Mouse (Mus musculus) CH12.LX (cell line): ENCODE measurements around the gene Trpm5. TPM values are rescaled to one million over a fixed set of nuclear protein-coding genes. Genes with fewer than 3 reads are reported as not detected.
A peak's percentile ranks its signal among the peaks of the same experiment; 100 is the strongest.

Source experiments
- DNase-seq: peaks from one replicate; pipeline ENCODE4 v3.0.0-alpha.2; 2013; ENCODE audit errors: extremely low read depth
- H3K27ac ChIP-seq: 2 replicates; pipeline ENCODE4 v1.5.1; 2012; ENCODE audit warnings: low read depth, mild to moderate bottlenecking, control low read depth, moderate library complexity; ENCODE audit not compliant: insufficient read depth
- H3K27me3 ChIP-seq: replicated peaks from 2 replicates; pipeline ENCODE3; 2012; ENCODE audit warnings: inconsistent platforms
- H3K36me3 ChIP-seq, 2 experiments: replicated peaks in 1 of 2; 2 replicates each; pipeline versions ENCODE3 to v1.6.1; 2012; ENCODE audit warnings: inconsistent platforms in 1 of 2, low read length in 1 of 2, mild to moderate bottlenecking in 1 of 2, mixed read lengths in 1 of 2, moderate library complexity in 1 of 2; ENCODE audit not compliant: control insufficient read depth in 1 of 2, insufficient read depth in 1 of 2
- H3K4me1 ChIP-seq, 2 experiments: 2 replicates each; pipeline ENCODE4 v1.6.1; 2012; ENCODE audit warnings: inconsistent platforms in 1 of 2, moderate library complexity in 1 of 2; ENCODE audit not compliant: insufficient read depth in 2 of 2, control insufficient read depth in 1 of 2
- H3K4me2 ChIP-seq: 2 replicates; pipeline ENCODE4 v1.6.1; 2012; ENCODE audit warnings: low read depth, mild to moderate bottlenecking, control low read depth; ENCODE audit not compliant: poor library complexity, insufficient read depth, severe bottlenecking
- H3K4me3 ChIP-seq, 3 experiments: fragments of 150-350 bp in 1 of 3; sonication (generic) in 1 of 3; replicated peaks in 1 of 3; 2 replicates each; pipeline versions ENCODE3 to v1.5.1; 2011 to 2012; ENCODE audit warnings: low read depth in 2 of 3, low read length in 2 of 3, mild to moderate bottlenecking in 2 of 3, moderate library complexity in 2 of 3, control low read depth in 1 of 3, improper control_type of control experiment in 1 of 3, inconsistent platforms in 1 of 3, mixed read lengths in 1 of 3; ENCODE audit not compliant: poor library complexity in 1 of 3
- H3K79me2 ChIP-seq: replicated peaks from 2 replicates; pipeline ENCODE4 v1.6.1; 2012; ENCODE audit warnings: mild to moderate bottlenecking, moderate library complexity; ENCODE audit not compliant: control insufficient read depth, poor library complexity, insufficient read depth, severe bottlenecking; ENCODE audit errors: extremely low read depth
- H3K9ac ChIP-seq: 2 replicates; pipeline ENCODE4 v1.6.1; 2012; ENCODE audit warnings: low read depth, mild to moderate bottlenecking, control low read depth, moderate library complexity; ENCODE audit not compliant: insufficient read depth
- H3K9me3 ChIP-seq: replicated peaks from 2 replicates; pipeline ENCODE3; 2012; ENCODE audit warnings: low read length, inconsistent platforms, mixed read lengths
- BHLHE40 ChIP-seq: IDR thresholded peaks from 2 replicates; pipeline ENCODE4 v1.6.1; 2011; ENCODE audit warnings: mild to moderate bottlenecking, low read depth, low read length, improper control_type of control experiment
- CHD1 ChIP-seq: IDR thresholded peaks from 2 replicates; pipeline ENCODE4 v1.6.1; 2012; ENCODE audit warnings: low read depth, low read length, improper control_type of control experiment, inconsistent platforms
- CHD2 ChIP-seq: IDR thresholded peaks from 2 replicates; pipeline ENCODE4 v1.6.1; 2011; ENCODE audit warnings: low read length, improper control_type of control experiment
- CTCF ChIP-seq, 2 experiments: IDR thresholded peaks in 1 of 2; conservative IDR thresholded peaks in 1 of 2; 2 replicates each; pipeline ENCODE4 v1.5.1; 2011 to 2012; ENCODE audit warnings: low read depth in 2 of 2, low read length in 2 of 2, improper control_type of control experiment in 1 of 2, inconsistent platforms in 1 of 2, mild to moderate bottlenecking in 1 of 2, moderate library complexity in 1 of 2
- E2F4 ChIP-seq: IDR thresholded peaks from 2 replicates; pipeline ENCODE4 v1.6.1; 2011; ENCODE audit warnings: low read depth, low read length, improper control_type of control experiment; ENCODE audit not compliant: insufficient replicate concordance
- ELF1 ChIP-seq: IDR thresholded peaks from 2 replicates; pipeline ENCODE4 v1.6.1; 2014; ENCODE audit warnings: low read depth, mild to moderate bottlenecking, inconsistent platforms, low read length, improper control_type of control experiment
- EP300 ChIP-seq: IDR thresholded peaks from 2 replicates; pipeline ENCODE4 v1.6.1; 2011; ENCODE audit warnings: low read length, improper control_type of control experiment
- ETS1 ChIP-seq: conservative IDR thresholded peaks from 2 replicates; pipeline ENCODE4 v1.6.1; 2012; ENCODE audit warnings: low read depth, mild to moderate bottlenecking, inconsistent platforms, low read length, improper control_type of control experiment, moderate library complexity
- GABPA ChIP-seq: IDR thresholded peaks from 2 replicates; pipeline ENCODE4 v1.6.1; 2012; ENCODE audit warnings: low read depth, low read length, improper control_type of control experiment, inconsistent platforms; ENCODE audit not compliant: insufficient replicate concordance
- HCFC1 ChIP-seq: IDR thresholded peaks from 2 replicates; pipeline ENCODE4 v1.6.1; 2012; ENCODE audit warnings: low read depth, mild to moderate bottlenecking, inconsistent platforms, low read length, improper control_type of control experiment
- IRF4 ChIP-seq: IDR thresholded peaks from 2 replicates; pipeline ENCODE4 v1.6.1; 2014; ENCODE audit warnings: low read depth, mild to moderate bottlenecking, inconsistent platforms, low read length, improper control_type of control experiment
- JUN ChIP-seq: IDR thresholded peaks from 2 replicates; pipeline ENCODE4 v1.6.1; 2011; ENCODE audit warnings: low read depth, mild to moderate bottlenecking, low read length, improper control_type of control experiment, moderate library complexity; ENCODE audit not compliant: insufficient read depth
- JUND ChIP-seq: conservative IDR thresholded peaks from 2 replicates; pipeline ENCODE4 v1.6.1; 2011; ENCODE audit warnings: low read depth, low read length, improper control_type of control experiment
- KAT2A ChIP-seq: IDR thresholded peaks from 2 replicates; pipeline ENCODE4 v1.6.1; 2012; ENCODE audit warnings: low read length, improper control_type of control experiment, inconsistent platforms; ENCODE audit not compliant: insufficient replicate concordance
- MAFK ChIP-seq: IDR thresholded peaks from 2 replicates; pipeline ENCODE4 v1.6.1; 2011; ENCODE audit warnings: low read length, improper control_type of control experiment; ENCODE audit not compliant: insufficient replicate concordance
- MAX ChIP-seq: IDR thresholded peaks from 2 replicates; pipeline ENCODE4 v1.6.1; 2011; ENCODE audit warnings: low read length, improper control_type of control experiment
- MAZ ChIP-seq: IDR thresholded peaks from 2 replicates; pipeline ENCODE4 v1.6.1; 2012; ENCODE audit warnings: low read depth, mild to moderate bottlenecking, inconsistent platforms, low read length, improper control_type of control experiment, moderate library complexity
- MEF2A ChIP-seq: IDR thresholded peaks from 2 replicates; pipeline ENCODE4 v1.6.1; 2014; ENCODE audit warnings: low read depth, mild to moderate bottlenecking, inconsistent platforms, low read length, improper control_type of control experiment, borderline replicate concordance
- MXI1 ChIP-seq: IDR thresholded peaks from 2 replicates; pipeline ENCODE4 v1.6.1; 2011; ENCODE audit warnings: mild to moderate bottlenecking, low read depth, low read length, improper control_type of control experiment
- MYC ChIP-seq: IDR thresholded peaks from 2 replicates; pipeline ENCODE4 v1.6.1; 2011; ENCODE audit warnings: low read depth, mild to moderate bottlenecking, improper control_type of control experiment, low read length
- NELFE ChIP-seq: IDR thresholded peaks from 2 replicates; pipeline ENCODE4 v1.6.1; 2011; ENCODE audit warnings: low read depth, low read length, improper control_type of control experiment
- NRF1 ChIP-seq: IDR thresholded peaks from 2 replicates; pipeline ENCODE4 v1.6.1; 2014; ENCODE audit warnings: low read depth, mild to moderate bottlenecking, inconsistent platforms, low read length, improper control_type of control experiment, moderate library complexity
- PAX5 ChIP-seq: IDR thresholded peaks from 2 replicates; pipeline ENCODE4 v1.6.1; 2012; ENCODE audit warnings: low read length, inconsistent platforms, mixed read lengths
- POLR2A ChIP-seq: IDR thresholded peaks from 2 replicates; pipeline ENCODE4 v1.6.1; 2011; ENCODE audit warnings: low read depth, mild to moderate bottlenecking, improper control_type of control experiment, low read length
- POLR2AphosphoS2 ChIP-seq: IDR thresholded peaks from 2 replicates; pipeline ENCODE4 v1.6.1; 2011; ENCODE audit warnings: low read depth, low read length, improper control_type of control experiment
- RAD21 ChIP-seq: IDR thresholded peaks from 2 replicates; pipeline ENCODE4 v1.6.1; 2011; ENCODE audit warnings: low read depth, mild to moderate bottlenecking, low read length, improper control_type of control experiment, moderate library complexity
- RCOR1 ChIP-seq: conservative IDR thresholded peaks from 2 replicates; pipeline ENCODE4 v1.6.1; 2012; ENCODE audit warnings: low read depth, mild to moderate bottlenecking, inconsistent platforms, low read length, improper control_type of control experiment
- SIN3A ChIP-seq: IDR thresholded peaks from 2 replicates; pipeline ENCODE4 v1.6.1; 2012; ENCODE audit warnings: low read length, improper control_type of control experiment, inconsistent platforms
- SMC3 ChIP-seq: IDR thresholded peaks from 2 replicates; pipeline ENCODE4 v1.6.1; 2011; ENCODE audit warnings: low read depth, low read length, improper control_type of control experiment
- TBP ChIP-seq: conservative IDR thresholded peaks from 2 replicates; pipeline ENCODE4 v1.6.1; 2011; ENCODE audit warnings: low read depth, low read length, improper control_type of control experiment
- TCF12 ChIP-seq: IDR thresholded peaks from 2 replicates; pipeline ENCODE4 v1.6.1; 2014; ENCODE audit warnings: low read depth, mild to moderate bottlenecking, inconsistent platforms, low read length, improper control_type of control experiment
- UBTF ChIP-seq: IDR thresholded peaks from 2 replicates; pipeline ENCODE4 v1.6.1; 2012; ENCODE audit warnings: low read depth, mild to moderate bottlenecking, inconsistent platforms, low read length, improper control_type of control experiment, moderate library complexity
- USF1 ChIP-seq: IDR thresholded peaks from 2 replicates; pipeline ENCODE4 v1.6.1; 2014; ENCODE audit warnings: low read depth, mild to moderate bottlenecking, inconsistent platforms, low read length, improper control_type of control experiment
- USF2 ChIP-seq: conservative IDR thresholded peaks from 2 replicates; pipeline ENCODE4 v1.6.1; 2011; ENCODE audit warnings: low read depth, low read length, improper control_type of control experiment
- ZC3H11A ChIP-seq: IDR thresholded peaks from 2 replicates; pipeline ENCODE4 v1.6.1; 2012; ENCODE audit warnings: low read depth, mild to moderate bottlenecking, inconsistent platforms, low read length, improper control_type of control experiment
- ZKSCAN1 ChIP-seq: IDR thresholded peaks from 2 replicates; pipeline ENCODE4 v1.6.1; 2012; ENCODE audit warnings: low read depth, inconsistent platforms, low read length, improper control_type of control experiment, borderline replicate concordance
- ZMIZ1 ChIP-seq: IDR thresholded peaks from 2 replicates; pipeline ENCODE4 v1.6.1; 2012; ENCODE audit warnings: low read depth, mild to moderate bottlenecking, inconsistent platforms, low read length, improper control_type of control experiment
- ZNF384 ChIP-seq: IDR thresholded peaks from 2 replicates; pipeline ENCODE4 v1.6.1; 2012; ENCODE audit warnings: low read depth, low read length, improper control_type of control experiment, inconsistent platforms
- dilution Hi-C: fragments of 300-500 bp; cut with MboI; formaldehyde crosslinking; loops from 2 replicates; pipeline ENCODE4 v1.14.3; 2020; ENCODE audit warnings: low sequenced_read_pairs; ENCODE audit not compliant: extremely low pct_unique_long_range_greater_than_20kb, extremely low pct_ligation_motif_present
- in situ Hi-C: fragments of 300-500 bp; cut with MboI; formaldehyde crosslinking; loops from 3 replicates; pipeline ENCODE4 v1.14.3; 2019; ENCODE audit warnings: low sequenced_read_pairs, low pct_ligation_motif_present, low pct_unique_long_range_greater_than_20kb, mixed read lengths
- polyA plus RNA-seq: library from polyadenylated mRNA; unstranded; fragments of >175 nt; gene quantifications from 2 replicates; pipeline ENCODE4 v1.2.1, GENCODE M21; 2012; ENCODE audit warnings: low read depth; ENCODE audit not compliant: insufficient read length
- total RNA-seq, 2 experiments: library from RNA; depleted of rRNA; stranded (reverse); fragments of 300-350 nt in 1 of 2; fragments of >200 nt in 1 of 2; gene quantifications; 2 replicates each; pipeline ENCODE4 v1.2.3; 2012 to 2014

Trpm5 gene
- total and polyA plus RNA-seq, 3 experiments = 1.1 to 3.0 (median 1.5) TPM

DNA sequence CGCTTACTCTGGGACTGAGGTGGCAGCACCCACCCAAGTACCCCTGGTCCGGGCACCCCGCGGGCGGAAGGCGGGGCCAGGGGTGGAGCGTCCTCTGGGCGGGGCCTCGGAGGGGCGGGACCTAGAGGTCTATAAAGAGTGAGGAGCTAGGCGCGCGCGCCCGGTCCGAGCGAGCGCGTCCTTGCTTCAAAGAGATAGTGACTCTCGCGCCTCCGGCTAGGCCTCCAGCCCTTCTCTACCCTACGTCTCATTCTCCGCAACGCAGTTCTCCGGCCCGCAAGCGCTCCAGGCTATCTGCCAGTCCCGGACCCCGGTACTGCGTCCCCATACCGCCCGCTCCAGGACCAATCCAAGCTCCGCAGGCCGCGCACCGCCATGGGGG is 41.8 kb downstream of the Trpm5 start, which contains the start of gene Cd81:
Cd81 (plus strand) TSS at position 114 of the 382 bp plus-strand sequence.
- peak within 1 kb of the TSS; percentile 78 for H3K4me2 ChIP-seq
- in situ Hi-C loops = no loop called here

DNA sequence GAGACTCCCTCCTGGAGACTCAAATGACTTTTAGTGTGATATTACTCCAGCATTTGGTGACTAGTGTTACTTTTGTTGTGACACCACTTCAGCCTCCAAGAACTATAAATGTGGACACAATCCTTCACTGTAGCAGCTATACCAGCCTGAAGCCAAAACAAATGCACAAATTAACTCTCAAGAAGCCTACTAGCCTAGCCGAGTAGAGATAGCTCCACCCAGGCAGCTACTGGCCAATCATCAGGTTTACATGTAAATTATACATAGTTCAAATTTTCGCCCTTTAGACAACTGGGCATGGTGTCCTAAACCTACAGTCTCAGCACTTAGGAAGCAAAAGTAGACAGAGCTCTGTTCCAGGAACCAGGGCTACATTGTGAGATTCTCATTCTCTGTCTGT is 43.1 kb downstream of the Trpm5 start:
- Histone ChIP-seq H3K27me3 (no peaks in the 10 kb centered on the region), H3K79me2 (peaks cover 37% of the 10 kb centered on the region), H3K36me3 (peaks cover 12 to 25% of the 10 kb centered on the region in 2 experiments), H3K27ac (no peak overlapping the region), H3K4me2 (peak overlapping the region; percentile 52; the same call in 1 of the 2 replicates), H3K9me3 (no peaks in the 10 kb centered on the region), H3K9ac (no peak overlapping the region), H3K4me3 (no peak overlapping the region), H3K4me1 (peaks cover 14 to 47% of the 10 kb centered on the region in 2 experiments)
- no peak for DNase-seq
- dilution Hi-C loops = no loop called here
- TF ChIP-seq HCFC1 = no peak
- no peak for TF ChIP-seq MEF2A
- in situ Hi-C loops = no loop called here

More for the DNA sequence above, 41.8 kb downstream of the Trpm5 start, which contains the start of gene Cd81:
- TF ChIP-seq TCF12 (peak; percentile 78), GABPA (no peak), ETS1 (no peak), CHD2 (no peak), JUND (no peak), NRF1 (no peak), MEF2A (no peak), USF2 (no peak), ELF1 (peak; percentile 35), ZMIZ1 (peak; percentile 98), RAD21 (no peak), MAX (no peak), JUN (no peak), TBP (peak; percentile 96), EP300 (no peak), IRF4 (no peak), MAZ (no peak), ZNF384 (no peak), CTCF (conservative IDR thresholded peaks at IDR 0.05 in 1 of 2, IDR thresholded peaks at IDR 0.05 in 1 of 2; ENCODE audit: low read depth in 2 of 2, low read length in 2 of 2) (no peak), ZC3H11A (no peak), BHLHE40 (no peak), MXI1 (peak; percentile 47; the same call in 1 of the 2 replicates), KAT2A (0 out of 2 replicates have a peak, but pooled peaks have one; percentile 20), ZKSCAN1 (no peak), SMC3 (no peak), POLR2AphosphoS2 (peak; percentile 95), E2F4 (0 out of 2 replicates have a peak, but pooled peaks have one; percentile 45), UBTF (peak; percentile 65; the same call in 1 of the 2 replicates), CHD1 (no peak; the same call in 1 of the 2 replicates), MYC (no peak), SIN3A (peak; percentile 78; the same call in 1 of the 2 replicates), HCFC1 (peak; percentile 27; the same call in 1 of the 2 replicates), MAFK (no peak), USF1 (no peak), NELFE (peak; percentile 99), POLR2A (peak; percentile 100), RCOR1 (no peak), PAX5 (no peak)
- H3K27me3 ChIP-seq = no peaks in the 10 kb centered on the region
- no peaks in the 10 kb centered on the region for H3K9me3 ChIP-seq
- peak; percentile 68 for DNase-seq
- H3K27ac ChIP-seq = peak within 1 kb of the TSS; percentile 84
- H3K9ac ChIP-seq = peak within 1 kb of the TSS; percentile 77
- peak within 1 kb of the TSS; percentile 79 to 91 (median 90) for H3K4me3 ChIP-seq
- H3K4me1 ChIP-seq = peaks cover 27 to 56% of the 10 kb centered on the region in 2 experiments
- H3K36me3 ChIP-seq = peaks cover 21 to 38% of the 10 kb centered on the region in 2 experiments
- dilution Hi-C loops = no loop called here
- peaks cover 50% of the 10 kb centered on the region for H3K79me2 ChIP-seq
